Mouse (Mus musculus) heart, adult 9 months (tissue): ENCODE results near the gene Adm2.

ENCODE experiments used
- DNase-seq, 2 experiments: peaks; one replicate each; pipeline ENCODE4 v3.0.0; 2022; ENCODE audit warnings: low spot score in 2 of 2

Adm2 gene

GRCm38 (mm10) chr15:89322670-89323522 is at the start of gene Adm2:
Gene Adm2, plus strand, starts transcription at chr15:89322720.
- no peak for DNase-seq

- DNase-seq, result no peak
These were observed 47.0 kb upstream of the Adm2 start for GRCm38 (mm10) chr15:89275497-89275896.

GRCm38 (mm10) chr15:89277366-89277765 is 45.2 kb upstream of the Adm2 start:
- DNase-seq, result no peak

GRCm38 (mm10) chr15:89282546-89282945 is 40.0 kb upstream of the Adm2 start:
- DNase-seq, result no peak

- DNase-seq, result no peak
These were observed 38.4 kb upstream of the Adm2 start for GRCm38 (mm10) chr15:89284094-89284493.

GRCm38 (mm10) chr15:89285004-89285403 is 37.5 kb upstream of the Adm2 start:
- DNase-seq, result no peak

- DNase-seq, result no peak
These were observed 37.0 kb upstream of the Adm2 start for GRCm38 (mm10) chr15:89285478-89285877.

- no peak for DNase-seq
These were observed 36.4 kb upstream of the Adm2 start for GRCm38 (mm10) chr15:89286114-89286513.

GRCm38 (mm10) chr15:89286582-89286981 is 35.9 kb upstream of the Adm2 start:
- DNase-seq, result no peak

- no peak for DNase-seq
These were observed 34.2 kb upstream of the Adm2 start for GRCm38 (mm10) chr15:89288227-89288767.

- DNase-seq, result no peak
These were observed 33.1 kb upstream of the Adm2 start for GRCm38 (mm10) chr15:89289455-89289854.

GRCm38 (mm10) chr15:89291521-89291920 is 31.0 kb upstream of the Adm2 start:
- DNase-seq, result no peak

- no peak for DNase-seq
These were observed 29.7 kb upstream of the Adm2 start for GRCm38 (mm10) chr15:89292795-89293194.

- no peak for DNase-seq
These were observed 28.7 kb upstream of the Adm2 start for GRCm38 (mm10) chr15:89293778-89294177.

GRCm38 (mm10) chr15:89295580-89296165 is 26.8 kb upstream of the Adm2 start:
- no peak for DNase-seq

- DNase-seq, result peak; percentile 68
These were observed 26.1 kb upstream of the Adm2 start for GRCm38 (mm10) chr15:89296465-89296864.

GRCm38 (mm10) chr15:89297695-89298094 is 24.8 kb upstream of the Adm2 start:
- no peak for DNase-seq

GRCm38 (mm10) chr15:89300180-89300579 is 22.3 kb upstream of the Adm2 start:
- no peak for DNase-seq

GRCm38 (mm10) chr15:89300600-89300999 is 21.9 kb upstream of the Adm2 start:
- no peak for DNase-seq

- DNase-seq, result no peak
These were observed 16.6 kb upstream of the Adm2 start for GRCm38 (mm10) chr15:89305966-89306365.

- no peak for DNase-seq
These were observed 15.1 kb upstream of the Adm2 start for GRCm38 (mm10) chr15:89307461-89307860.

- DNase-seq, result no peak
These were observed 13.9 kb upstream of the Adm2 start for GRCm38 (mm10) chr15:89308406-89309139.
